Mouse (Mus musculus): ENCODE measurements at regions not wholly inside any gene's neighbourhood (a gene's known extent, or its start where the extent isn't known, plus 50 kb on each side); places are given as distances from the start of the nearest gene placed in this dataset.

GRCm38 (mm10) chr6:11727806-11728205 is 179.5 kb downstream of the Ndufa4 start:
- Histone ChIP-seq H3K4me1 (ENCODE audit: control insufficient read depth in 1 of 2, insufficient read depth in 2 of 2) (no peaks in the 10 kb centered on the region), H3K36me3 (replicated peaks in 1 of 2; ENCODE audit: control insufficient read depth in 1 of 2, insufficient read depth in 1 of 2, low read length in 1 of 2) (no peaks in the 10 kb centered on the region), H3K27ac (ENCODE audit: insufficient read depth, low read depth) (no peak overlapping the region), H3K79me2 (replicated peaks; ENCODE audit: control insufficient read depth, extremely low read depth, insufficient read depth, poor library complexity, severe bottlenecking) (no peaks in the 10 kb centered on the region), H3K9ac (ENCODE audit: insufficient read depth, low read depth) (no peak overlapping the region), H3K9me3 (replicated peaks; ENCODE audit: low read length) (no peaks in the 10 kb centered on the region), H3K4me3 (replicated peaks in 1 of 3; ENCODE audit: low read depth in 2 of 3, low read length in 2 of 3, poor library complexity in 1 of 3) (no peak overlapping the region), H3K4me2 (ENCODE audit: insufficient read depth, low read depth, poor library complexity, severe bottlenecking) (no peak overlapping the region), H3K27me3 (replicated peaks) (no peaks in the 10 kb centered on the region)
- dilution Hi-C loops (cut with MboI; ENCODE audit: extremely low pct_ligation_motif_present, extremely low pct_unique_long_range_greater_than_20kb, low sequenced_read_pairs) (no loop called here), in situ Hi-C loops (cut with MboI; ENCODE audit: low pct_ligation_motif_present, low pct_unique_long_range_greater_than_20kb, low sequenced_read_pairs) (no loop called here)
- no peak for TF ChIP-seq NRF1 (IDR thresholded peaks at IDR 0.05; ENCODE audit: low read depth, low read length)
- TF ChIP-seq CHD1 (IDR thresholded peaks at IDR 0.05; ENCODE audit: low read depth, low read length) = no peak
- no peak for TF ChIP-seq RAD21 (IDR thresholded peaks at IDR 0.05; ENCODE audit: low read depth, low read length)
- no peak for TF ChIP-seq ELF1 (IDR thresholded peaks at IDR 0.05; ENCODE audit: low read depth, low read length)
- no peak for TF ChIP-seq SIN3A (IDR thresholded peaks at IDR 0.05; ENCODE audit: low read length)
- TF ChIP-seq RCOR1 (conservative IDR thresholded peaks at IDR 0.05; ENCODE audit: low read depth, low read length) = no peak
- no peak for TF ChIP-seq MAX (IDR thresholded peaks at IDR 0.05; ENCODE audit: low read length)
- no peak for TF ChIP-seq MXI1 (IDR thresholded peaks at IDR 0.05; ENCODE audit: low read depth, low read length)
- TF ChIP-seq CHD2 (IDR thresholded peaks at IDR 0.05; ENCODE audit: low read length) = no peak
- TF ChIP-seq E2F4 (IDR thresholded peaks at IDR 0.05; ENCODE audit: insufficient replicate concordance, low read depth, low read length) = no peak
- no peak for TF ChIP-seq GABPA (IDR thresholded peaks at IDR 0.05; ENCODE audit: insufficient replicate concordance, low read depth, low read length)
- TF ChIP-seq UBTF (IDR thresholded peaks at IDR 0.05; ENCODE audit: low read depth, low read length) = no peak
- no peak for DNase-seq (ENCODE audit: extremely low read depth)

- Histone ChIP-seq H3K36me3 (replicated peaks in 1 of 2; ENCODE audit: control insufficient read depth in 1 of 2, insufficient read depth in 1 of 2, low read length in 1 of 2) (no peaks in the 10 kb centered on the region), H3K9me3 (replicated peaks; ENCODE audit: low read length) (no peaks in the 10 kb centered on the region), H3K27ac (ENCODE audit: insufficient read depth, low read depth) (no peak overlapping the region), H3K27me3 (replicated peaks) (no peaks in the 10 kb centered on the region), H3K4me3 (replicated peaks in 1 of 3; ENCODE audit: low read depth in 2 of 3, low read length in 2 of 3, poor library complexity in 1 of 3) (no peak overlapping the region), H3K4me1 (ENCODE audit: control insufficient read depth in 1 of 2, insufficient read depth in 2 of 2) (no peaks in the 10 kb centered on the region), H3K9ac (ENCODE audit: insufficient read depth, low read depth) (no peak overlapping the region), H3K4me2 (ENCODE audit: insufficient read depth, low read depth, poor library complexity, severe bottlenecking) (no peak overlapping the region), H3K79me2 (replicated peaks; ENCODE audit: control insufficient read depth, extremely low read depth, insufficient read depth, poor library complexity, severe bottlenecking) (no peaks in the 10 kb centered on the region)
- TF ChIP-seq EP300 (IDR thresholded peaks at IDR 0.05; ENCODE audit: low read length) (no peak), ELF1 (IDR thresholded peaks at IDR 0.05; ENCODE audit: low read depth, low read length) (no peak), E2F4 (IDR thresholded peaks at IDR 0.05; ENCODE audit: insufficient replicate concordance, low read depth, low read length) (no peak), RCOR1 (conservative IDR thresholded peaks at IDR 0.05; ENCODE audit: low read depth, low read length) (no peak), TBP (conservative IDR thresholded peaks at IDR 0.05; ENCODE audit: low read depth, low read length) (no peak), CHD2 (IDR thresholded peaks at IDR 0.05; ENCODE audit: low read length) (no peak), JUN (IDR thresholded peaks at IDR 0.05; ENCODE audit: insufficient read depth, low read depth, low read length) (no peak), ETS1 (conservative IDR thresholded peaks at IDR 0.05; ENCODE audit: low read depth, low read length) (no peak)
- dilution Hi-C loops (cut with MboI; ENCODE audit: extremely low pct_ligation_motif_present, extremely low pct_unique_long_range_greater_than_20kb, low sequenced_read_pairs) (no loop called here), in situ Hi-C loops (cut with MboI; ENCODE audit: low pct_ligation_motif_present, low pct_unique_long_range_greater_than_20kb, low sequenced_read_pairs) (no loop called here)
- DNase-seq (ENCODE audit: extremely low read depth) = no peak
These were observed 179.9 kb downstream of the Ndufa4 start for GRCm38 (mm10) chr6:11727370-11727769.
